Mouse (Mus musculus) limb, embryonic 15.5 days (tissue): ENCODE results near the gene Gm10376. TPM values are rescaled to one million over a fixed set of nuclear protein-coding genes. Genes with fewer than 3 reads are reported as not detected.
"Not testable (repeated sequence)": the region's sequence is repeated elsewhere in the genome, so short reads cannot be mapped to it uniquely, and the experiment has no call there.

Source experiments
- ATAC-seq: fragments of 200-750 bp; cut with Nextera tagmentation; 2 replicates; pipeline ENCODE4 v1.8.0; 2017; ENCODE audit warnings: low read depth, moderate TSS enrichment; ENCODE audit not compliant: insufficient number of reproducible peaks, low FRiP score, low TSS enrichment
- H3K27ac ChIP-seq: fragments of 300-500 bp; sonication (generic); 2 replicates; pipeline ENCODE4 v1.5.1; 2015; ENCODE audit warnings: moderate library complexity, mild to moderate bottlenecking, inconsistent platforms
- H3K27me3 ChIP-seq: fragments of 300-500 bp; sonication (generic); 2 replicates; pipeline ENCODE4 v1.6.1; 2015; ENCODE audit warnings: inconsistent platforms
- H3K36me3 ChIP-seq: fragments of 300-500 bp; sonication (generic); 2 replicates; pipeline ENCODE4 v1.6.1; 2015; ENCODE audit warnings: inconsistent platforms
- H3K4me1 ChIP-seq: fragments of 300-500 bp; sonication (generic); 2 replicates; pipeline ENCODE4 v1.6.1; 2015; ENCODE audit warnings: inconsistent platforms
- H3K4me2 ChIP-seq: fragments of 300-500 bp; sonication (generic); 2 replicates; pipeline ENCODE4 v1.6.1; 2015; ENCODE audit warnings: mild to moderate bottlenecking, inconsistent platforms
- H3K4me3 ChIP-seq: fragments of 300-500 bp; sonication (generic); 2 replicates; pipeline ENCODE4 v1.5.1; 2015; ENCODE audit warnings: mild to moderate bottlenecking, inconsistent platforms
- H3K9ac ChIP-seq: fragments of 300-500 bp; sonication (generic); 2 replicates; pipeline ENCODE4 v1.6.1; 2015; ENCODE audit warnings: inconsistent platforms
- H3K9me3 ChIP-seq: fragments of 300-500 bp; sonication (generic); 2 replicates; pipeline ENCODE4 v1.6.1; 2016; ENCODE audit warnings: inconsistent platforms
- WGBS: fragments of 180-500 bp; shearing (Covaris S2); methylation state at CpG from one replicate; pipeline ENCODE4 v1.1.7; 2015; 5-methylcytosine and 5-hydroxymethylcytosine counted together
- polyA plus RNA-seq: library from polyadenylated mRNA; unstranded; fragments of >200 nt; fragmentation: Nextera tagmentation; extraction: Ambion mirVana; gene quantifications from 2 replicates; pipeline ENCODE4 v1.2.1, GENCODE M21; 2015

The Gm10376 gene
- polyA plus RNA-seq, result not detected in 2 replicates

DNA sequence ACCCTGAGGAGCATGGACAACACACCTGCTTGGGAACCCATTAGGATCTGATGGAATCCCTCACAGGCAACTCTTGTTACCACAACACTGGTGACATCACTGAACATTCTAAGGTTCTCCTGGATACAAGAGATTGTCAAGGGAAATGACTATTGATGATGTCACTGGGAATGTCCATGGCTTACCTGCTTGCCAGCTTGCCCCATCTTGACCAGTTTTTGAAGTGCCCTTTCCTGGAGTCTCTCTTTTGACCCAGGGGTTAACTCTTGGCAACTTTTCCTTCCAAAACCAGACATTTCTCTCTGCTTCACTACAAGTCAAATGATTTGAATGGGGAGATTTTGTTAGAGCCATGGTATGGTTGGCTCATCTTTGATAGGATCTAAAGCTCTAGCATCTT lies at the start of gene Gm10376:
Gene Gm10376 (minus strand): TSS at position 101 of the 400 bp plus-strand sequence.
- not testable (repeated sequence) for H3K36me3 ChIP-seq, H3K9ac ChIP-seq, ATAC-seq, H3K4me3 ChIP-seq, H3K27me3 ChIP-seq, H3K4me1 ChIP-seq, H3K9me3 ChIP-seq, H3K4me2 ChIP-seq, H3K27ac ChIP-seq

DNA sequence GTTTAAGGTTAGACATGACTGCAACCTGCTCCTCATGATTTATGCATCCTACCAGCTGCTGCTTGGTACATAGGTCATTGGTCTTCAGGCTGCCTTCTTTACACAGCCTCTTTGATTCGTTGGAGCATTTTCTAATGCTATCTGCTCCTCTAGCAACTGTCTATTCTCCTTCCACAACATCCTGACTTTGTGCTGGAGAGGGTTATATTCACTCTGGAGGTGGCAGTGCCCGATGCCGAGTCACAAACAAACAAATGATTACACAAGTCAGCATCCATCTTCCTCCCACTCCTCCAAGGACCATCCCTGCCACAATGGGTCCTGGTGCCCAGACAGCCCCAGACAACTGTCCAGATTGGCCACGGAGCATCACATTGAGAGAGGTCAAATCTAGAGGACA lies 44.8 kb upstream of the Gm10376 start:
- WGBS, result 70% methylated on average over 4 of the region's 4 CpGs
- H3K4me1 ChIP-seq, H3K27ac ChIP-seq, H3K4me2 ChIP-seq, H3K9ac ChIP-seq, H3K9me3 ChIP-seq, H3K27me3 ChIP-seq, H3K36me3 ChIP-seq, ATAC-seq, H3K4me3 ChIP-seq: not testable (repeated sequence)

GRCm38 (mm10) chr14:43058063-43058462 lies 42.6 kb upstream of the Gm10376 start:
- not testable (repeated sequence) for H3K27ac ChIP-seq, H3K9me3 ChIP-seq, H3K36me3 ChIP-seq, H3K4me2 ChIP-seq, H3K4me1 ChIP-seq, H3K4me3 ChIP-seq, H3K9ac ChIP-seq, H3K27me3 ChIP-seq, ATAC-seq
- WGBS, result 78% methylated on average over 3 of the region's 3 CpGs

GRCm38 (mm10) chr14:42993524-42993923 lies 21.9 kb downstream of the Gm10376 start, which contains the start of gene Gm8082:
Gene Gm8082 (minus strand): TSS chr14:42993624.
- not testable (repeated sequence) for ATAC-seq, H3K4me2 ChIP-seq, H3K27ac ChIP-seq, H3K9ac ChIP-seq, H3K4me1 ChIP-seq, H3K36me3 ChIP-seq, H3K27me3 ChIP-seq, H3K9me3 ChIP-seq, H3K4me3 ChIP-seq
- WGBS, result no CpG with 5 or more reads among the region's 1 CpGs

Other genes starting within 250 kb of the Gm10376 start
- gene Gm3015, start 246.8 kb downstream of the Gm10376 start, polyA plus RNA-seq, result not detected in 2 replicates
- gene Gm10377, start 217.6 kb downstream of the Gm10376 start, polyA plus RNA-seq, result not detected in 2 replicates
- not detected in 2 replicates for gene Gm21977, start 162.2 kb downstream of the Gm10376 start, polyA plus RNA-seq
- gene Gm8082, start 22.0 kb downstream of the Gm10376 start, polyA plus RNA-seq, result not detected in 2 replicates
- not detected in 2 replicates for gene Gm8094, start 61.0 kb upstream of the Gm10376 start, polyA plus RNA-seq
- gene Gm8104, start 85.0 kb upstream of the Gm10376 start, polyA plus RNA-seq, result not detected in 2 replicates
- not detected in 2 replicates for gene Gm7233, start 164.2 kb upstream of the Gm10376 start, polyA plus RNA-seq
- gene Gm8122, start 219.7 kb upstream of the Gm10376 start, polyA plus RNA-seq, result not detected in 2 replicates
- gene Gm8126, start 243.0 kb upstream of the Gm10376 start, polyA plus RNA-seq, result not detected in 2 replicates